Mouse (Mus musculus): ENCODE data around the gene Apod.

DNA sequence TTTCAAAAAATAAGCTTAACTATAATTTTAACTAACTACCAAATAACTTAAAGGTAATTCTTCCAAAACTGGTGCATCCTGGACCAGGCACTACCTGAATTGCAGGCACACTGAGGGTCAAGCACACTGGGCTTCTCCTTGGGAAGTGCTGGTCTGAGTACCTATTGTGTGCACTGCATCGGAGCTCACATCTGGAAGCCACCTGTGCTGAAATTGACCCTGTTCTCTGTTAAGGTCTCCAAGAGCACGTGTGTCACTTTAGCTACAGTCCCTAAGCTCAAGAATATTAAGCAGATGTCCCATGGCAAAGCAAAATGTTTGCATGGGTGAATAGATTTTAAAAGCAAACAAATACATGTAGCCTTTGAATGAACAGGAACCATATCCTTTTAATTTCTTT is 997 bp downstream of the Apod start:
- TF ChIP-seq CTCF (IDR thresholded peaks at IDR 0.05; ENCODE audit: low read depth) (no peak), EP300 (IDR thresholded peaks at IDR 0.05; ENCODE audit: low read depth) (no peak)

Measured in heart, postnatal 0 days (tissue).